Mouse (Mus musculus) embryo, embryonic 11 days (tissue): ENCODE results near the gene Fam222a.

Source experiments
- DNase-seq: peaks from one replicate; pipeline ENCODE4 v3.0.0-alpha.2; 2015

Gene Fam222a

DNA sequence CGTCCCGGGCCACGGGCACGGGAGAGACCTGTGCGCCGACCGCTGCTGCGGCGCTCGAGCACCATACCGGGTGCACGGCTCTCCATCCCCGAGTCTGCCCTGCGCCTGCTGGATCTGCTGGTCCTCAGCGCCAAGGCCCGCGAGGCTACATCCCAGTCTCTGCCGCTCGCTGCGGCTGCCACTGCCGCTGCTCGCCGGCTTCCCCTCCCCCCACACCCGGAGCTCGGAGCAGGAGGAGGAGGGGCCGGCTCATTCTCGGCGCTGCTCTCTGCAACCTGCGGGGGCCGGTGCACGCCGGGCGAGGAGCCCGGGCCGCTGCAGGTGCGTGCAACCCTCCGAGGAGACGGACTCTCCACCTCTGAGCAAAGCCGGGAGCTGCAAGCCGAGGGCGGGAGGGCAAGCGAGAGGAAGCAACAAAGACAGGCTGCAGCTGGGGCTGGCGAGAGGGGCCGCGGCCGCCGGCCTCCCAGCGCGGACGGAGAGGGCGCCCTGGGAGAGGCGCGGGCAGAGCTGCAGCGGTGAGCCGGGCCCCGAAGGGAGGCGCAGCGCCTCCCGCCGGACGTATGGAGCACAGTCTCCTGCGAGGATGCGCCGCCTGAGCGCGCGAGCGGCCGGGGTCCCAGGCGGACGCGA is at the start of gene Fam222a:
Fam222a (plus strand) TSS at position 452 of the 633 bp plus-strand sequence.
- peak; percentile 93 for DNase-seq

DNA sequence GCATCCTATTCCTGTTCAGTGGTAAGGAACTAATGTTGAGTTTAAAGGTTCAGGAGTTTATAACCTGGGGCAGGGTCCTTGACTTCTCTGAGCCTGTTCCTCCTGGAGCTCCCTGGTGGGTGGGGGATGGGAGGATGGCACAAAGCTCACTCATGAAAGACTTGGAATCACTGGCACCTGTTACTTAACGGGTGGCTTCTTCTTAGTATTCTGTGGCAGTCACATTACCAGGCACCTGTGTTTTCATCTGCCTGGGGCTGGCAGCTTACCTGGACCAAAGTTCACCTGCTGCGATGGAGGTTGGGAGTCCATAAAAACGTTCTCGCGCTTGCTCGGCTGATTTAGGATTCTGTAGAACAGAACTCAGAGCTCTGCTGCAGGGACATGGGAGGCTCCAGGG is 39.5 kb upstream of the Fam222a start:
- no peak for DNase-seq

DNA sequence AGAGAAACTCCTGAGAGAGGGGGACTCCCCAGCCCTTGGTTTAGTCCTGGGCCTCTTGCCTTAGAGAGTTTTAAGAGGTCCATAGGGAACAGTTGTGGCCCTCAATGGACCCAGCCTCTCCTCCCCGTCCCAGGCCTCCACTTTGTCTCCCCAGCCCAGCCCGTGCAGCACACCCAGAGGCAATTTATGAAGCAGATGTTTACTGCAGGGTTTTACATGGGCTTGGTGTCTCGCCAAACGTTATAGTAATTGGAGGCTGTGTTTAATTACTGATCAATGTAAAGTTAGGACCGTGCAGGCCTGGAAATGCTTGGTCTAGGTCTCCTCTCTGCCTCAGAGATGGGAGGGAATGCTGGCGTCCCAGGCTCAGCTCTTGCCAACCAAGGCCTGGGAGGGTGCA is 37.5 kb upstream of the Fam222a start:
- DNase-seq = no peak

DNA sequence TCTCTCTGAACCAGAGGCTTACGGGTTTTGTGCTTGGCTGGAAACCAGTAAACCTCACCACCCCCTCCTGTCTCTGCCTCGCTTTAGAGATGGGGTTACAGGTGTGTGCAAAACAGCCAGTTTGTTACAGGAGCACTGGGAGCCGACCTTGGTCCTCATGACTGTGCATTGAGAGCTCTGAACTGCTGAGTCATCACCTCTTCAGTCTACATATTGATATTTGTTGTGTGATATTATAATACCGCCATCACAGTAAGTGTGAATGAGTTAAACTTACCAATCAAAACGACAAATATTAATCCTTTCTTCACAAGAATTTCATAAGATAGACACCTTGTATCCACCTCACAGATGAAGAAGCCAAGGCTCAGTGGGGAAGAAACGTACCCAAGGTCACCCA is 35.8 kb upstream of the Fam222a start:
- DNase-seq = no peak

DNA sequence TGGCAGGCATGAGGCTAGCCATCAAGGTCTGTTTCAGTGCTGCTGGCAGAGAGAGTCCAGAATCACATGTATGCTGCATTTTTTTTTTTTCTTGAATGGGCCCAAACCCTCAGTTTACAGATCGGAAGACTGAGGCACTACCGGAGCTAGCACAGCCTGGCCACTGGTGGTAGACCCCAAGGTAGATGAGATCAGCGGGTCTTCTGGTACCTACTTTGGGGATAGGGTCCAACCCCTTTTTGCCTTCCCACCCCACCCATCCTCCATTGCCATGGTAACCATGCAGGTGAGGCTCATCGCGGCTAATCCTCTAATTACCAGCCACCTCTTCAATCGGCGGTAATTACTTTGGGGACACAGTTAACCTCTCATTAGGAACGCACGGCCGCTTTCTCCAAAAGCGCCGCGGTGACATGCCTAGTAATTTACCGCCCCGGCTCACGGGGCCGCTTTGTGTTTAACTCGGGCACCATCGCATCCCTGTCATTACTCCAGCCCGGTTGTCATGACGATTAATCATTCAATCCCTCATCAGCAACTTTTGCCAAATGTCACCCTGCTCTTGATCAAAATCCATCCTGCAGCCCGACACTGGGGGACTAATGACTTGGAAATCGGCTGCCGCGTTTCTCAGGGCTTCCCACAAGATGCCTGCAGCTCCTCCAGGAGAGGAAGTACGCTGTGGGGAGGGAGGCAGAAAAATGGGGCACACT is 30.4 kb upstream of the Fam222a start:
- peak; percentile 79 for DNase-seq

DNA sequence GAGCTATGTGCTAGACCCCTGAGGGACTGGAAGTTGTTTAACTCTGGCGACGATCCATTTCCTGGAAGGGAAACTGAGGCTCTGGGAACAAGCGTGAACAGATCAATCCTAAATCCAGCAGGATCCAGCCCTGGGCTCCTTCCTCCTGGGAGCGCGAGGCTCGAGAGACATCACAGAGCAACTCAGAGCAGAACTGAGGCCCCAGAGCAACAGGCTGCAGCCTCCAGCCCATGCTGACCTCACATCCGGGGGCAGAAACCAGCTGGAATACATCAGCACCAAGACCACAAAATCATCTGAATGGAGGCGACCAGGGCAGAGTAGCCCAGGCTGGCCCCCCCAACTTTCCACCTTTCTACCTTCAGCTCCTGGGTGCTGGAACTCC is 29.8 kb upstream of the Fam222a start:
- DNase-seq = peak; percentile 54

DNA sequence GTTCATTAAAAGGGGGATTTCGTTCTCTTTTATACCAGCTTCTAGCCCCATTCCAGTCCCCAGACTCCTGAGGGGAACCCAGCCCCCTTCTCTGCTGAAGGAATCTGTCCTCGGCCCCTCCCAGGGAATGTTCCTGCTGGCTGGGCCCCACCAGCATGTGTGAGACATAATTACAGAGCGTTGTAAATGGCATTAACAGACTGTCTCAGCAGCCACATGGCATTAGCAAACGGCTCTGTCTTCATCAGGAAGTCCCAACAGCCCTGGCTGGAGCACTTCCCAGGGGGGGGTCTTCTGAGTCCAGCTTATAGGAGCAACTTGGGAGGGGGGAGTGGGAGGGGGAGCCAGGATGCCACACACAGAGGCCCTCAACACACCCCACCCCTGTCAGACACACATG is 29.1 kb upstream of the Fam222a start:
- DNase-seq = peak; percentile 44

DNA sequence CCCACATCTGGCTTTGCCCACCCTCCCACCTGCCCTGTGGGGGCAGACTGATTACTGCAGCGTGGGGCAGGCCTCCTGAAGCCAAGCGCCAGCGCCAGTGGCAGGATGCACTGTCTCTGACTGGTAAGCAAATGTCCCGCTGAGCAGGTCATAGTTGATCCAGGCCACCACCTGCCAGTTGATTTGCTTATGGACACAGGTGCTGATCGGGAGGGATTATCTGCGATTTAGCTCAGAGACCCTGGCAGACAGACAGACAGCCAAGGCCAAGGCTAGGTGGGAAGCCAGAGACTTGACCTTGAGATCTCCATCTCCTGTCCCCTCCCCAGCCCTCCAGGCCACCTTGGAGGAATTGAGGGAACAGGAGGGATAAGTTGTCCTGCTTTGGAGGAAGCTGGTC is 28.1 kb upstream of the Fam222a start:
- no peak for DNase-seq

DNA sequence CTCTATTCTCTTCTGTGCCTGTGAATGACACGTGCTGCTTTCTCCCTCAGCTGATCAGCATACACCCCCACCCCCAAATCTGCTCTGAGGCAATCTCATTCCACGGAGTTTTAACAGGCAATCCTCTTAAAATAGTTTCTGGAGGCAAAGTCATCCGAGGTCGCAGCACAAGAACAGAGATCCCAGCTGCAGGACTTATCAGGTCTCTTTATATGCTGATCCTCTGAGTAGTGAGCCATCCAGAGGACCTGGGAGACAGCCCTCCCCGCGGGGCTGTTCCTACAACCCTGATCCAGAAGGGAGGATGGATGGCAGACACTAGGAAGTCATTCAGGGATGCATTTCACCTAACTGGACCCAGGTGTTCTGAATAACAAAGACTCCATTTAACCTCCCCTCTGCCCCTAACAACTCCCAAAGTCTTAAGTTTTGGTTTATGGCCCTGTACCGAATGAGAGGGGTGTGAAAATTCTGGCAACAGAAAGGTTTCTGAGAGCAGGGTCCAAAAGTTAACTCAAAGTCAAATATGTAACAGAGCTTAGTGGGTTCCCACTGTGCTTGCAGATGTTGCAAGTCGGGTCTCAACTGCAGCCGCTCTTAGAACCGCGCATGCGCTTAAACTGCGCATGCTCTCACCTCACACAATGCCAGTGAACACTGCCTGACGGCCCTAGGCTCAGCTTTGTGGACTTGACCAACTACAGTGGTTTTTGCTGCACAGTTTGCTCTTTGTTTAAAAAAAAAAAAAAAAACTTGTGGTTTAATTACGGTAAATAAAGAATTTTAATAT is 26.0 kb upstream of the Fam222a start:
- DNase-seq = peak; percentile 66

DNA sequence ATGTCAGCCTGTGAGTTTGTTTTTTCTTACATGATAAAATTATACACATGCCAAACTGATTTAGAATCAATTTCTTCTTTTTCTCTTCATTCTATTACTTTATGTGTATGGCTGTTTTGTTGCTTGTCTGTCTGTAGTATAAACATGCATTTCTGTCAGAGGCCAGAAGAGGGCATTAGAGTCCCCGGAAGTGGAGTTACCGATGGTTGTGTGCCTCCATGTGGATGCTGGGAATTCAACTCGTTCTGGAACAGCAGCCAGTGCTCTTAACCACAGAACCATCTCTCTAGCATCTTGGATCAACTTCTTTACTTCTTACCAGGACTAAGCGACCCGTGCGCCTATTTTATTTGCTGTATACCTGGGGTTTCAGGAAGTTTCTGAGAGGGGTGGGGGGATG is 24.2 kb upstream of the Fam222a start:
- DNase-seq = no peak

DNA sequence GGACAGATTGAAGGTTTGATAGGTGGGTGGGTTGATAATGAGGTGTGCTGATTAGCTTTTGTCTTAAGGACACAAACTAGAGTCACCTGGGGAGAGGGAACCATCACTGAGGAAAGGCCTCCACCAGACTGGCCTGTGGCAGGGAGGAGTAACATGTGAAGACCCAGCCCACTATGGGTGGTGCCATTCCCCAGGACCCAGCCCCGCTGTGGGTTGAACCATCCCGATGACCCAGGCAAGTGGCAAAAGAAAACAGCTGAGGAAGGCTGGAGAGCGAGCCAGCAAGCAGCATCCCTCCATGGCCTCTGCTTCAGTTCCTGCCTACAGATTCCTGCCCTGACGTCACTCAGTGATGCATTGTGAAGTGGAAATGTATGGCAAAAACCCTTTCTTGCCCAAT is 23.6 kb upstream of the Fam222a start:
- no peak for DNase-seq

DNA sequence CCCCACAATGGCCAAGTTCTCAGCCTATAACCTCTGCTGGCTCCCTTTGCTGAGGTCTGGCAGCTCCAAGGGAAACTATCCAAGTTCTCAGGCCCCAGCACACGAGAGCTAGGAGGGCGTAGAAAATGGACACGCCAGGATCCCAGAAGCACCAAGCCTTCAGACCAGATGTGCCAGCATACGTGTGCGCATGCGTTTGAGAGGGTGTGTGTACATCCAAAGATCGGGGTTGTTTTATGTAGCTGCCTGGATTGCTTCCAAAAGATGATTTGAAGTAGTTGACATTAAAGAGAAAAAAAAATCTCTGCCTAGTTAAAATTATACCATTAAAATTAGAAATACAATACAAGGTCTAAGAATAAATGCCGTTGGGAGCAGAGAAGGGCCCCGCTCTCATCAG is 22.7 kb upstream of the Fam222a start:
- DNase-seq = no peak

DNA sequence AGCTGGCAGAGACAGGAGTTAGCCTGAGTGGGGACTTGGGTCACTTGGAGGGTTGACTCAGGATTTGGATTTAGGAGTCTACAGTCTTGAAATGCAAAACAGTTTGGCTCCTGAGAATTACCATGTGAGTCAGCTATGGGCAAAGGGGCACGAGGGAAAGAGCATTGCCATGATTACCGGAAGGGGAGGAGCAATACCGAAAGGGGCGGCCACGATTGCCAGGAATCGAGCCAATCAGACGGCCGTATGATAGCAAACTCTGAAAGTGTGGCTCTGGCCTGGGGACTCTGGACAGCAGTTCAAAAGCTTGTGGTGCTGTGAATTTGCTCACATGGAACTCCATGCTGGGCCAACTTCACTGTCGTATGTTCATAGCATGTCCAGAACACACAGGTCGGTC is 18.8 kb upstream of the Fam222a start:
- no peak for DNase-seq

DNA sequence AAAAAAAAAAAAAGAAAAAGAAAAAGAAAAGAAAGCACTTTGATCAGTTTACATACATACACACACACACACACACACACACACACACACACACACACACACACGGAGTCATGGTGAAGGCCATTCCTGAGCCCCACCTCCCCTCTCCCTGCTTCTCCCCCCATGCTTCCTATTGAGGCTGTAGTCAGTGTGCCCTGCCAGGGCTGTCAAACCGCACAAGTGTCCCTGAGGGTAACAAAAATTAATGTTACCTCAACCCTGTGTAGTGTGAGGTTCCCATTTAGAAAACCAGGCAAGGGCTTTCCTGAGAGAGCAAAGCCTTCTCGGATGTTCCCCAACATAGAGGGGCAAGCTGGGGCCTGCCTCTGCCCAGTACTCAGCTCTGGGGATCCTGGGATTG is 18.0 kb upstream of the Fam222a start:
- no peak for DNase-seq

DNA sequence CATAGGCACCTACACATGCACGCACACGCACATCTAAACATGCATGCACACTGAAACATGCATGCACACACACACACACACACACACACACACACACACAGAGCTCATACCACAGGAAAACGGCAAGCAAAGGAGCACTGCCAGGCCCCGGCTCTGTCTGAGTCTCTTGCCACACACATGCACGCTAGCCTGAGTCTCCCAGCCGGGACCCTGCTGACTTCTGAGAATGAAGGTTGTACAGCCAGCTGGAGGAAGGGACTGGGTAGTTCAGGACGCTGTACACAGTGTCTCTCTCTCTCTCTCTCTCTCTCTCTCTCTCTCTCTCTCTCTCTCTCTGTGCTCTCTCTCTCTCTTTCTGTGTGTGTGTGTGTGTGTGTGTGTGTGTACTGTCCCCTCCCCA is 17.4 kb upstream of the Fam222a start:
- DNase-seq = no peak

DNA sequence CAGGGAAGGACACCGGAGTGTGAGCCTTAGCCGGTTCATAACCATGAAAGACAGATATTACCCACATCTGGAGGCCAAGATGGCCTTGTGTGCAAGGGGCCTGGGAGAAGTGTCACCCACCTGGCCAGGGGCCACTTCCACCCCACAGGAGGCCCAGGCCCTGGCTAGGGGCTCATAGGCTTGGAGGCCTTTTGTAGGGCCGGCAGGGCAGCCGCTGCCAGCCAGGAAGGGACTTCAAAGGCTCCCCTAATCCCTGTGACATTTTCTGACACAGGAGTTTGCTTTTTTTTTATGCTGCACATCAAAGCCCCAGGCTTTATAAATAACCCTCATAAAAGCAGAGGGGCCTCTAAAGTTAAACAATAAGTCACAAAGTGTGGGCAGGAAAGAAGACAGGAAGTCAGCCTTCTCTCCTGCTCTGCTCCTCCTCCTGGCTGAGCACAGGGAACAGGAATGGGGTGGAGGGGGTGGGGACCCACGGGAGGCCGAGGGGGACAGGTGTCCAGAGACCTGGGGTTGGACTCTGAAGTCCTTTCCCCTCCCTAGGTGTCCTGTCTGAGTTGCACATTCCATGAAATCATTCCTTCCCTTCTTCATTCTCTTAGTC is 16.8 kb upstream of the Fam222a start:
- DNase-seq = no peak

DNA sequence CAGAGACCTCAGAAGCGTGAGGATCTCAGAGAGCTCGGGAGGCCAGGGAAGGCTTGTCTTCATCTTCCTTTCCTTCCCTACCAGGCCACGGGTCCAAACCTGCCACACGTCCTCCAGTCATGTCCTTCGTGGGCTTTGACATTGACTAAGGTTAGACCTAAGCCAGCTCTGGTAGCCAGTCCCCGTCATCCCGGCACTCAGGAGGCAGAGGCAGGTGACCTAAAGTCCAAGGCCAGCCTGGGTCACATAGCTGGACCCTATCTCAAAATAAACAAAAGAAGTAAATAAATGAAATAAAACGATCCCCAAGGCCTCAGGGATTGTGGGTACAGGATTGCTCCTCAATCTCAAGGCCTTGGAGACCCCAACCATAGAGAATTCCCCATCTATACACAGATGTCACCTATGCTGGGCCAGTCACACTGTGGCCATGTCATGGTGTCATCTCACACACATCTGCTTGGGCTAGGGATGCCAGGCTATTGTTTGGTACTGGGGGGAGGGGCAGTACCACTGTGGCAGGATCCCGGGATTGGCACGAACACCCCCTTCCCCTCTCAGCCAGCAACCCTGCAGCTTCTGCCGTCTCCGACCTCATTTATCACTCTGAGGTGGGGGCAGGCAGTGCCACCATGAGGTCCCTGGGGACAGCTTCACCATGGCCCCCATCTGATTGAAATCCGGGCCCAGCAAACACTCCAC is 15.2 kb upstream of the Fam222a start:
- DNase-seq = no peak

DNA sequence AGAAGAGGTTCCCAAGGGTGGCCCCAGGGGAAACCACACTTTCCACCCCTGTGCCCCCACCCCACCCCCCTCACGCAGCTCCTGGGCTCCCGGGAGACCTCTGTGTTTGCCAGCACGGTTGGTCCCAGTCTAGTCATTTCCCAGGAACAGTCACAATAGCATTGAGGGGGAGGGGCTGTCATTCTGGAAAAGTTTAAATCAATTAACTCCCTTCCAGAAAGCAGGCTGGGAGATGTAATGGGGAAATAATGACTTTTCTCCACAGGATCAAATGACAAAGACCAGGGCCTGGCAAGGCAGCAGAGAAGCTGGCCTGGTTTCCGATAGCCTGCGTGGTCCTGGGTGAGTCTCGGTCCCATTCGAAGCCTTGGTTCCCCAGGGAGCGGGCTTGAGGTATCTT is 14.1 kb upstream of the Fam222a start:
- DNase-seq = peak; percentile 64

DNA sequence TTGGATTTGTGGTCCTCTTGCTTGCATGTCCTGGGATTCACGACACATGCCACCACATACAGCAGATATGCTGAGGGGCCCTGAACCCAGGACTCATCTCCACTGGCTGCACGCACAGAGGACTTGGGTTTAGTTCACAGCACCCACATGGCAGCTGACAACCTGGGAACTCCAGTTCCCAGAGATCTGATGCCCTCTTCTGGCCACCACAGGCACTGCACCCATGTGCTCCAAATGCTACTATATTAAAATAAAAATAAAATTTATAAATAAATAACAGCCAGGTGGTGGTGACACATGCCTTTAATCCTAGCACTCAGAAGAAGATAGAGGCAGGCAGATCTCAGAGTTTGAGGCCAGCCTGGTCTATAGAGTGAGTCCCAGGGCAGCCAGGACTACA is 12.4 kb upstream of the Fam222a start:
- DNase-seq = no peak

DNA sequence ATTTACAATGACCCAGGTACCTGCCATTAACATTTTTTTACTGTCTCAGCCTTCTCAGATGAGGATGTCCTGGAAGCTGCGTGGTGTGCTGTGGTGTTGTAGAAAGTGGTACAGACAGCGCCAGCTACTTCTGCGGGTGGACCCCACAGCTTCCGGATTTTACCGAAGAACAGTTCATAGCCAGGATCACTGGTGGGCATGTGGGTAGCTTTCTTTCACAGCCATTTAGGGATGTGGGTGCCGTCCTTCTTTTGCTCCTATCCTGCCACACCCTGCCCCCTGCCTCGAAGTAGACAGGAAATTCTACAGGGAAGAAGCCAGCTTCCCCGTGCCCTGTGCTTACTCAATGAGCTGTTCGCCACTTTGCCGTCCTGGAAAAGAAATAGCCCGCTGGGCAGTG is 11.7 kb upstream of the Fam222a start:
- no peak for DNase-seq

DNA sequence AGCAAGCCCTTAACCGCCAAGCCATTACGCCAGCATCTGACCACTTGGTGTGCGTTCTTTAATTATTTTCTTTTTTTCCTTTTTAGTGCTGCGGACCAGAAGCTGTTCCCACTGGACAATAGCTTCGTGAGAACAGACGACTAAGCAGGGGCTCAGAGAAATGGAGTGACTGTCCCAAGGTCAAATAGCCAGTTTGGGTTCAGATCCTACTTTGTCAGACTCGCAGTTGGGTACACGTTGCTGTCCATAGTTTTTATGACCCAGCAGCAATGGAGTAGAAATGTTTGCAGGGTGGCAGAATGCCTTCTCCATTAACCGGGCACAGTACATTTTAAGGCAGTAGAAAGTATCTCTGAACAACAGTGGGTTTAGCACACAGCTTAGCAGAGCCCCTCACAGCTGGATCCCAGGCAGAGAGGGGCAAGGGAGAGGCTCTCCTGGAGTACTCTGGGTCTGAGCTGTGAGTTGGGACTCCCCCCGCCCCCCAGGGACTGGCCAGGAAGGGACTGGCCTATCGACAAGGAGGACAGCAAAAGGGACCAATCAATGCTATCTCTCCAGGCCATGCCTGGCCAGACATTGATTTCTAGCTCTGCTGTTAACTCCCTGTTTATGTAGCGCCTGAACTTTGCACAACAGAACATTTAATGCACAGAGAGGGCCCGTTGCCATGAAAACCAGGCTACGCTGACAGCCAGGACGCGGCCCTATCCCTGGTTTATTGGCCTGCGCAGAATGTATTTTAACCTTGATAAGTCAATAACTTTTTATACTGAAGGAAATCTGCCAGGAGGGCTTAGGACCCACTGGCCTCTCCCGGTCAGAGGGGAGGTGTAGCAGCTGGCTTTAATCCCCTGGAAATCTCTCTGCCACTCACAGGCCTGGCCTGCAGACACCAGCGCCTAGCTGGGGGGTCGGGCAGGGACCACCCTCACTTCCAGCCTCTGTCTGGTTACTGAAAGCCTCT is 9.8 kb upstream of the Fam222a start:
- peak; percentile 57 for DNase-seq

DNA sequence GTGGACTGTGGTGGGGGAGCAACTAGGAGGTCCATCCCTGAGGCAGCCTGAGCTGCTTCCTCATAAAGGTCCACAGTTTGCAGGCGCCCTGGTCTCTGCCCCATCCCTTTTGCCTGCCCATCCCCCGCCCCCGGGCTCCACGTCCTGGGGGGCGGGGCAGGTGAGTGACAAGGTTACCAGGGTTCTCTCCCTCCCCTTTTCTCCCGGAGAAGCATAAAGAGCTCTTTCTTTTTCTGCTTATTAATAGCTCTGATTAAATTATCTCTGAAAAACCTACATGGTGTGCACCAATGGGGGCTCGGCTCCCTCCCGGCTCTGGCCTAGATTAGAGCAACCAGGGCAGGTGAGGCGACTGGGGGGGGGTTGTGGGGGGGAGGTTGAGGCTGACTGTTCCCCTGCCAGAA is 7.3 kb upstream of the Fam222a start:
- peak; percentile 70 for DNase-seq
